Mouse (Mus musculus): ENCODE data around the gene Zfp180. TPM values are rescaled to one million over a fixed set of nuclear protein-coding genes. Genes with fewer than 3 reads are reported as not detected.

Gene Zfp180
- total and polyA plus RNA-seq, 3 experiments: 11.4 to 16.4 (median 14.5) TPM

DNA sequence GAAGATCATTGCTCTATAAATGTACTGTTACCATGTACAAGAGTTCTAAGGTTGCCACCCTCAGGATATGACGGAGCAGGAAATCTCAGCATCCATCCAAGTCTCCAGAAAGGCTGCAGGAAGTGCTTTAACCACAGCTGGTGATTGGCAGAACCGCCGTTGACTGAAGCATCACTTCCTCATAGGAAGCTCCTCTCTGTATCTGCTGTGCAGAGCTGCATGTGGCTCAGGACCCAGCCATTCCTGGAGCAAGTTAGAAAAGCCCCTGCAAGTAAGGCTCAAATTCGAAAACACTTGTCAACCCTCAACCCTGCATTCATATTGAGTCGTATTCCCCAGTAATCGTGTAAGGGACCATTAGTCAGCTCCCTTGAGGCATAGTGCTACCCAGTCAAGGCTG is 60.8 kb downstream of the Zfp180 start:
- in situ Hi-C loops (cut with MboI; ENCODE audit: low pct_ligation_motif_present, low pct_unique_long_range_greater_than_20kb, low sequenced_read_pairs): no loop called here
- no peak overlapping the region for H3K27ac ChIP-seq (ENCODE audit: insufficient read depth, low read depth)
- H3K27me3 ChIP-seq (replicated peaks): no peaks in the 10 kb centered on the region
- TF ChIP-seq CHD1 (IDR thresholded peaks at IDR 0.05; ENCODE audit: low read depth, low read length): no peak
- no peak overlapping the region for H3K4me2 ChIP-seq (ENCODE audit: insufficient read depth, low read depth, poor library complexity, severe bottlenecking)
- no peaks in the 10 kb centered on the region for H3K79me2 ChIP-seq (replicated peaks; ENCODE audit: control insufficient read depth, extremely low read depth, insufficient read depth, poor library complexity, severe bottlenecking)
- H3K9me3 ChIP-seq (replicated peaks; ENCODE audit: low read length): peaks cover 7% of the 10 kb centered on the region
- dilution Hi-C loops (cut with MboI; ENCODE audit: extremely low pct_ligation_motif_present, extremely low pct_unique_long_range_greater_than_20kb, low sequenced_read_pairs): no loop called here
- H3K4me3 ChIP-seq (replicated peaks in 1 of 3; ENCODE audit: low read depth in 2 of 3, low read length in 2 of 3, poor library complexity in 1 of 3): no peak overlapping the region
- H3K4me1 ChIP-seq (ENCODE audit: control insufficient read depth in 1 of 2, insufficient read depth in 2 of 2): peaks cover 0 to 9% of the 10 kb centered on the region in 2 experiments; a peak in 3 of 4 replicates
- peaks cover 8 to 49% of the 10 kb centered on the region in 2 experiments for H3K36me3 ChIP-seq (replicated peaks in 1 of 2; ENCODE audit: control insufficient read depth in 1 of 2, insufficient read depth in 1 of 2, low read length in 1 of 2)
- no peak for DNase-seq (ENCODE audit: extremely low read depth)
- no peak overlapping the region for H3K9ac ChIP-seq (ENCODE audit: insufficient read depth, low read depth)

DNA sequence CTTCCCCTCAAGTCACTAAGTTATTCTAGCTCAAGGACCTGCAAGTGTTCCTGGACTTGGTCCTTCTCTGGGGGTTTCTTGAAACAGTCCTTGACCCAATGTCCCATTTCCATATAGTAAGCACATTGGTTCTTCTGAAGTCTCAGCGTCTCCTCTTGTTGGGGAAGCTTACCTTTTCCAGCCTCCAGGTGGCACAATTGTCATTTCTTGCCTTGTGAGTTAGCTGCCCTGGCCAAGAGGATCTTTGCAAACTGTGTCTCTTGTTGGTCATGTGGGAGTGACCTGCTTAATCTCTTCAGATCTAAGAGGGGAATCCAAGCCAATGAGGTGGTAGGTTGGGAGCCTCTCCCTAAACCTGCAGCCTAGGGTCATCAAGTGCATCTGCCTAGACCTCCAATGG is 71.5 kb downstream of the Zfp180 start:
- peaks cover 14% of the 10 kb centered on the region for H3K27me3 ChIP-seq (replicated peaks)
- no peak overlapping the region for H3K27ac ChIP-seq (ENCODE audit: insufficient read depth, low read depth)
- H3K4me3 ChIP-seq (replicated peaks in 1 of 3; ENCODE audit: low read depth in 2 of 3, low read length in 2 of 3, poor library complexity in 1 of 3): no peak overlapping the region
- dilution Hi-C loops (cut with MboI; ENCODE audit: extremely low pct_ligation_motif_present, extremely low pct_unique_long_range_greater_than_20kb, low sequenced_read_pairs) (no loop called here), in situ Hi-C loops (cut with MboI; ENCODE audit: low pct_ligation_motif_present, low pct_unique_long_range_greater_than_20kb, low sequenced_read_pairs) (loop anchor here (10.0 kb wide), 1 partner anchor 142 kb away; no protein-coding TSS in a partner anchor)
- H3K9ac ChIP-seq (ENCODE audit: insufficient read depth, low read depth): no peak overlapping the region
- no peaks in the 10 kb centered on the region for H3K4me1 ChIP-seq (ENCODE audit: control insufficient read depth in 1 of 2, insufficient read depth in 2 of 2)
- no peaks in the 10 kb centered on the region for H3K79me2 ChIP-seq (replicated peaks; ENCODE audit: control insufficient read depth, extremely low read depth, insufficient read depth, poor library complexity, severe bottlenecking)
- no peak overlapping the region for H3K4me2 ChIP-seq (ENCODE audit: insufficient read depth, low read depth, poor library complexity, severe bottlenecking)
- no peak for TF ChIP-seq ZKSCAN1 (IDR thresholded peaks at IDR 0.05; ENCODE audit: borderline replicate concordance, low read depth, low read length)
- TF ChIP-seq NELFE (IDR thresholded peaks at IDR 0.05; ENCODE audit: low read depth, low read length): 0 out of 2 replicates have a peak, but pooled peaks have one; percentile 23
- TF ChIP-seq SMC3 (IDR thresholded peaks at IDR 0.05; ENCODE audit: low read depth, low read length): peak; percentile 81
- peak; percentile 84 for TF ChIP-seq RAD21 (IDR thresholded peaks at IDR 0.05; ENCODE audit: low read depth, low read length)
- no peak for TF ChIP-seq ZMIZ1 (IDR thresholded peaks at IDR 0.05; ENCODE audit: low read depth, low read length)
- no peak for TF ChIP-seq E2F4 (IDR thresholded peaks at IDR 0.05; ENCODE audit: insufficient replicate concordance, low read depth, low read length)
- TF ChIP-seq PAX5 (IDR thresholded peaks at IDR 0.05; ENCODE audit: low read length): no peak
- TF ChIP-seq TCF12 (IDR thresholded peaks at IDR 0.05; ENCODE audit: low read depth, low read length): no peak
- peak; percentile 53 to 86 for TF ChIP-seq CTCF (conservative IDR thresholded peaks at IDR 0.05 in 1 of 2, IDR thresholded peaks at IDR 0.05 in 1 of 2; ENCODE audit: low read depth in 2 of 2, low read length in 2 of 2)
- TF ChIP-seq ZC3H11A (IDR thresholded peaks at IDR 0.05; ENCODE audit: low read depth, low read length): peak; percentile 56
- no peaks in the 10 kb centered on the region for H3K36me3 ChIP-seq (replicated peaks in 1 of 2; ENCODE audit: control insufficient read depth in 1 of 2, insufficient read depth in 1 of 2, low read length in 1 of 2)
- DNase-seq (ENCODE audit: extremely low read depth): peak; percentile 43
- H3K9me3 ChIP-seq (replicated peaks; ENCODE audit: low read length): peaks cover 2% of the 10 kb centered on the region

Other genes starting within 250 kb of the Zfp180 start
- not detected in 2 replicates for gene Vmn1r176, start 244.6 kb upstream of the Zfp180 start, total RNA-seq (2012; rRNA removed)
- gene Vmn1r176, start 244.6 kb upstream of the Zfp180 start, total RNA-seq (2014; rRNA removed): not detected in 2 replicates
- not detected in 2 replicates for gene Vmn1r176, start 244.6 kb upstream of the Zfp180 start, polyA plus RNA-seq (2012; ENCODE audit: insufficient read length, low read depth)
- not detected in 2 replicates for gene Vmn1r177, start 215.5 kb upstream of the Zfp180 start, total RNA-seq (2012; rRNA removed)
- gene Vmn1r177, start 215.5 kb upstream of the Zfp180 start, total RNA-seq (2014; rRNA removed): not detected in 2 replicates
- not detected in 2 replicates for gene Vmn1r177, start 215.5 kb upstream of the Zfp180 start, polyA plus RNA-seq (2012; ENCODE audit: insufficient read length, low read depth)
- not detected in 2 replicates for gene Vmn1r178, start 189.9 kb upstream of the Zfp180 start, total RNA-seq (2012; rRNA removed)
- gene Vmn1r178, start 189.9 kb upstream of the Zfp180 start, total RNA-seq (2014; rRNA removed): not detected in 2 replicates
- gene Vmn1r178, start 189.9 kb upstream of the Zfp180 start, polyA plus RNA-seq (2012; ENCODE audit: insufficient read length, low read depth): not detected in 2 replicates
- gene Vmn1r179, start 154.9 kb upstream of the Zfp180 start, total RNA-seq (2012; rRNA removed): not detected in 2 replicates
- not detected in 2 replicates for gene Vmn1r179, start 154.9 kb upstream of the Zfp180 start, total RNA-seq (2014; rRNA removed)
- gene Vmn1r179, start 154.9 kb upstream of the Zfp180 start, polyA plus RNA-seq (2012; ENCODE audit: insufficient read length, low read depth): not detected in 2 replicates
- gene Vmn1r180, start 131.3 kb upstream of the Zfp180 start, total RNA-seq (2012; rRNA removed): not detected in 2 replicates
- not detected in 2 replicates for gene Vmn1r180, start 131.3 kb upstream of the Zfp180 start, total RNA-seq (2014; rRNA removed)
- gene Vmn1r180, start 131.3 kb upstream of the Zfp180 start, polyA plus RNA-seq (2012; ENCODE audit: insufficient read length, low read depth): not detected in 2 replicates
- gene Vmn1r181, start 107.3 kb upstream of the Zfp180 start, total RNA-seq (2012; rRNA removed): not detected in 2 replicates
- not detected in 2 replicates for gene Vmn1r181, start 107.3 kb upstream of the Zfp180 start, total RNA-seq (2014; rRNA removed)
- gene Vmn1r181, start 107.3 kb upstream of the Zfp180 start, polyA plus RNA-seq (2012; ENCODE audit: insufficient read length, low read depth): not detected in 2 replicates
- not detected in 2 replicates for gene V1rd19, start 80.2 kb upstream of the Zfp180 start, total RNA-seq (2012; rRNA removed)
- not detected in 2 replicates for gene V1rd19, start 80.2 kb upstream of the Zfp180 start, total RNA-seq (2014; rRNA removed)
- gene V1rd19, start 80.2 kb upstream of the Zfp180 start, polyA plus RNA-seq (2012; ENCODE audit: insufficient read length, low read depth): not detected in 2 replicates
- not detected in 2 replicates for gene Vmn1r183, start 28.7 kb upstream of the Zfp180 start, total RNA-seq (2012; rRNA removed)
- gene Vmn1r183, start 28.7 kb upstream of the Zfp180 start, total RNA-seq (2014; rRNA removed): not detected in 2 replicates
- not detected in 2 replicates for gene Vmn1r183, start 28.7 kb upstream of the Zfp180 start, polyA plus RNA-seq (2012; ENCODE audit: insufficient read length, low read depth)
- gene Zfp112, start 30.4 kb downstream of the Zfp180 start, total RNA-seq (2012; rRNA removed): 0.29 and 0.42 TPM in 2 replicates
- 0.46 and 0.55 TPM in 2 replicates for gene Zfp112, start 30.4 kb downstream of the Zfp180 start, total RNA-seq (2014; rRNA removed)
- gene Zfp112, start 30.4 kb downstream of the Zfp180 start, polyA plus RNA-seq (2012; ENCODE audit: insufficient read length, low read depth): 0.40 and 0.53 TPM in 2 replicates
- 6.7 and 7.3 TPM in 2 replicates for gene Zfp235, start 52.2 kb downstream of the Zfp180 start, total RNA-seq (2012; rRNA removed)
- gene Zfp235, start 52.2 kb downstream of the Zfp180 start, total RNA-seq (2014; rRNA removed): 5.6 and 5.9 TPM in 2 replicates
- gene Zfp235, start 52.2 kb downstream of the Zfp180 start, polyA plus RNA-seq (2012; ENCODE audit: insufficient read length, low read depth): 2.8 and 3.4 TPM in 2 replicates
- not detected in 2 replicates for gene Zfp114, start 93.1 kb downstream of the Zfp180 start, total RNA-seq (2012; rRNA removed)
- not detected in 2 replicates for gene Zfp114, start 93.1 kb downstream of the Zfp180 start, total RNA-seq (2014; rRNA removed)
- not detected in 2 replicates for gene Zfp114, start 93.1 kb downstream of the Zfp180 start, polyA plus RNA-seq (2012; ENCODE audit: insufficient read length, low read depth)
- not detected in 2 replicates for gene Zfp111, start 129.5 kb downstream of the Zfp180 start, total RNA-seq (2012; rRNA removed)
- gene Zfp111, start 129.5 kb downstream of the Zfp180 start, total RNA-seq (2014; rRNA removed): not detected in 2 replicates
- gene Zfp111, start 129.5 kb downstream of the Zfp180 start, polyA plus RNA-seq (2012; ENCODE audit: insufficient read length, low read depth): not detected in 2 replicates
- not detected in 2 replicates for gene Zfp109, start 155.6 kb downstream of the Zfp180 start, total RNA-seq (2012; rRNA removed)
- gene Zfp109, start 155.6 kb downstream of the Zfp180 start, total RNA-seq (2014; rRNA removed): not detected in 2 replicates
- gene Zfp109, start 155.6 kb downstream of the Zfp180 start, polyA plus RNA-seq (2012; ENCODE audit: insufficient read length, low read depth): not detected in 2 replicates
- gene Zfp108, start 172.9 kb downstream of the Zfp180 start, total RNA-seq (2012; rRNA removed): not detected in 2 replicates
- gene Zfp108, start 172.9 kb downstream of the Zfp180 start, total RNA-seq (2014; rRNA removed): not detected in 2 replicates
- not detected in 2 replicates for gene Zfp108, start 172.9 kb downstream of the Zfp180 start, polyA plus RNA-seq (2012; ENCODE audit: insufficient read length, low read depth)
- gene Zfp93, start 188.5 kb downstream of the Zfp180 start, total RNA-seq (2012; rRNA removed): 0.17 and 0.21 TPM in 2 replicates
- 0.28 and 0.30 TPM in 2 replicates for gene Zfp93, start 188.5 kb downstream of the Zfp180 start, total RNA-seq (2014; rRNA removed)
- 0.11 and 0.15 TPM in 2 replicates for gene Zfp93, start 188.5 kb downstream of the Zfp180 start, polyA plus RNA-seq (2012; ENCODE audit: insufficient read length, low read depth)
- 1.4 and 3.3 TPM in 2 replicates for gene Zfp61, start 219.3 kb downstream of the Zfp180 start, total RNA-seq (2012; rRNA removed)
- gene Zfp61, start 219.3 kb downstream of the Zfp180 start, total RNA-seq (2014; rRNA removed): 3.2 and 3.8 TPM in 2 replicates
- 2.0 and 2.3 TPM in 2 replicates for gene Zfp61, start 219.3 kb downstream of the Zfp180 start, polyA plus RNA-seq (2012; ENCODE audit: insufficient read length, low read depth)
- gene Zfp94, start 234.7 kb downstream of the Zfp180 start, total RNA-seq (2012; rRNA removed): 6.0 and 6.7 TPM in 2 replicates
- 4.5 and 5.8 TPM in 2 replicates for gene Zfp94, start 234.7 kb downstream of the Zfp180 start, total RNA-seq (2014; rRNA removed)
- 3.3 and 4.7 TPM in 2 replicates for gene Zfp94, start 234.7 kb downstream of the Zfp180 start, polyA plus RNA-seq (2012; ENCODE audit: insufficient read length, low read depth)